Mouse (Mus musculus) cortical plate, adult 2 months (tissue): ENCODE results near the gene Tmem56.

Experiments used
- CTCF ChIP-seq: fragments of 200-500 bp; IDR thresholded peaks from 2 replicates; pipeline ENCODE4 v1.5.1; 2011; ENCODE audit warnings: mild to moderate bottlenecking, control low read depth, low read length; ENCODE audit not compliant: insufficient read depth; ENCODE audit errors: extremely low read depth
- POLR2A ChIP-seq: fragments of 200-500 bp; IDR thresholded peaks from 2 replicates; pipeline ENCODE4 v1.6.1; 2011; ENCODE audit warnings: mild to moderate bottlenecking, low read length, control low read depth; ENCODE audit not compliant: insufficient read depth; ENCODE audit errors: extremely low read depth

GRCm38 (mm10) chr3:121212156-121212555 lies 70.7 kb downstream of the Tmem56 start:
- TF ChIP-seq POLR2A, result no peak
- no peak for TF ChIP-seq CTCF
